Mouse (Mus musculus) heart, embryonic 11.5 days (tissue): ENCODE measurements around the gene Dhx37. TPM values are rescaled to one million over a fixed set of nuclear protein-coding genes. Genes with fewer than 3 reads are reported as not detected.

Experiments used
- ATAC-seq: fragments of 200-750 bp; cut with Nextera tagmentation; replicated peaks from 2 replicates; pipeline ENCODE4 v1.8.0; 2017; ENCODE audit warnings: moderate library complexity; ENCODE audit not compliant: insufficient number of reproducible peaks, low FRiP score, low TSS enrichment
- H3K27ac ChIP-seq: fragments of 300-500 bp; sonication (generic); 2 replicates; pipeline ENCODE4 v1.5.1; 2014; ENCODE audit warnings: mild to moderate bottlenecking, low read depth, low read length
- H3K27me3 ChIP-seq: fragments of 300-500 bp; sonication (generic); 2 replicates; pipeline ENCODE4 v1.6.1; 2014; ENCODE audit warnings: mild to moderate bottlenecking, low read length, mixed read lengths; ENCODE audit not compliant: control insufficient read depth, insufficient read depth
- H3K36me3 ChIP-seq: fragments of 300-500 bp; sonication (generic); 2 replicates; pipeline ENCODE4 v1.6.1; 2014; ENCODE audit warnings: mild to moderate bottlenecking, low read length, moderate library complexity, mixed read lengths; ENCODE audit not compliant: control insufficient read depth, insufficient read depth
- H3K4me1 ChIP-seq: fragments of 300-500 bp; sonication (generic); 2 replicates; pipeline ENCODE4 v1.6.1; 2014; ENCODE audit warnings: low read length; ENCODE audit not compliant: control insufficient read depth, insufficient read depth
- H3K4me2 ChIP-seq: fragments of 300-500 bp; sonication (generic); 2 replicates; pipeline ENCODE4 v1.6.1; 2014; ENCODE audit warnings: mild to moderate bottlenecking, moderate library complexity
- H3K4me3 ChIP-seq: fragments of 300-500 bp; sonication (generic); 2 replicates; pipeline ENCODE4 v1.5.1; 2014; ENCODE audit warnings: low read depth, low read length
- H3K9ac ChIP-seq: fragments of 300-500 bp; sonication (generic); 2 replicates; pipeline ENCODE4 v1.6.1; 2014; ENCODE audit warnings: mild to moderate bottlenecking, low read depth, low read length, moderate library complexity
- H3K9me3 ChIP-seq: fragments of 300-500 bp; sonication (generic); replicated peaks from 2 replicates; pipeline ENCODE4 v1.6.1; 2016; ENCODE audit warnings: low read length; ENCODE audit not compliant: control insufficient read depth
- WGBS: fragments of 180-500 bp; shearing (Covaris S2); extraction: QIAGEN DNeasy Blood & Tissue Kit; methylation state at CpG from one replicate; pipeline ENCODE4 v1.1.7; 2014; ENCODE audit not compliant: insufficient replicate concordance; 5-methylcytosine and 5-hydroxymethylcytosine counted together
- polyA plus RNA-seq: library from polyadenylated mRNA; unstranded; fragments of >200 nt; fragmentation: Nextera tagmentation; extraction: Ambion mirVana; gene quantifications from 2 replicates; pipeline ENCODE4 v1.2.1, GENCODE M21; 2014

Gene Dhx37
- polyA plus RNA-seq, 1 experiment from 2014 or later = 10.6 TPM

DNA sequence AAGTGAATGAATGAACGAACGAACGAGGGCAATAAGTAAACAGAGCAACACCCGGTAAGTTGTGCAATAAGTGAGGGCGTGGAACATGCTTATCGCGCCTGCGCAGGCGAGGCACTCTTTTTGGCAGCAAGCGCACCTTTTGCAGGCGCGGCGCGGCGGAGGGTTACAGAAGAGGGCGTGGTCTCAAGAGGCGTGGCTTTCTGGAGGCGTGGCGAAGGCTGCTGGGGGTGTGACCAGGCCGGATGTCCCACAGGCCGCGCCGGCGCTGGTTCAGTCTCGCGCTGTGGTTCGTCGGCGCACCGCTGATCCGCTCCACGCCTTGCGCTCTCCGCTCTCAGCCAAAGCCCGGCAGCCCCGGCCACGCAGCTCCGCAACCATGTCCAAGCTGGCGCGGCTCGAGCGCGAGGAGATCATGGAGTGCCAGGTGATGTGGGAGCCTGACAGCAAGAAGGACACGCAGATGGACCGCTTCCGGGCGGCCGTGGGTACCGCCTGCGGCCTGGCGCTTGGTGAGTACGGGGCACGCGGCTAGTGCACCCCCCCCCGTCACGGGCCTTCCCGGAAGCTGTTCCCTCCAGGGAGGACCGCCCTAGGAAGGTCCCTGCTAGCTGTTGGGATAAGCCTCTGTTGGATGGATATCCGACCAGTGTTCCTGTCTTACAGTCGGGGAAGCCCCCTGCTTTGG is 41.8 kb upstream of the Dhx37 start, which contains the start of gene Aacs:
Gene Aacs, plus strand, starts transcription at position 214 of the 685 bp plus-strand sequence.
- peak within 1 kb of the TSS; percentile 78 for H3K9ac ChIP-seq
- under 1% methylated on average over 57 of the region's 60 CpGs for WGBS
- H3K27me3 ChIP-seq = no peaks in the 10 kb centered on the region
- peak; percentile 92 for ATAC-seq
- H3K4me3 ChIP-seq = peak within 1 kb of the TSS; percentile 85
- H3K9me3 ChIP-seq = no peaks in the 10 kb centered on the region
- no peaks in the 10 kb centered on the region for H3K36me3 ChIP-seq
- H3K27ac ChIP-seq = peak within 1 kb of the TSS; percentile 38
- peaks cover 12% of the 10 kb centered on the region; the same call in 1 of the 2 replicates for H3K4me1 ChIP-seq
- H3K4me2 ChIP-seq = peak within 1 kb of the TSS; percentile 96

DNA sequence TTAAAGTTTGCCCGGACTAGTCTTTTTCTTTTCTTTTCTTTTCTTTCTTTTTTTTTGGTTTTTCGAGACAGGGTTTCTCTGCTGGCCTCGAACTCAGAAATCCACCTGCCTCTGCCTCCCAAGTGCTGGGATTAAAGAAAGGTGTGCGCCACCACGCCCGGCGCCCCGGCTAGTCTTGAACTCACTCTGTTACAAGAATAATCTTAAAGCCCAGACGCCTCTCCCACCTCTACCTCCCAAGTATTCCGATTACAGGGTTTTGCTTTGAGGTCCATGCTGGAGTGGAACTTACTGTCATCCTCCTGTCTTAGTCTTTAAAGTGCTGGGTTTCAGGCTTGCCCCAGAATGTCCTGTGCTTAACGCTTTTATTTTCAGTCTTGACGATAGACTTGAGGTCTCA is 41.1 kb upstream of the Dhx37 start:
- Histone ChIP-seq H3K36me3 (no peaks in the 10 kb centered on the region), H3K9ac (peak overlapping the region; percentile 78), H3K4me1 (peaks cover 12% of the 10 kb centered on the region; the same call in 1 of the 2 replicates), H3K4me3 (peak overlapping the region; percentile 85), H3K27me3 (no peaks in the 10 kb centered on the region), H3K4me2 (peak overlapping the region; percentile 96), H3K27ac (peak overlapping the region; percentile 23; the same call in 1 of the 2 replicates), H3K9me3 (no peaks in the 10 kb centered on the region)
- 53% methylated on average over 12 of the region's 12 CpGs for WGBS
- ATAC-seq = no peak

DNA sequence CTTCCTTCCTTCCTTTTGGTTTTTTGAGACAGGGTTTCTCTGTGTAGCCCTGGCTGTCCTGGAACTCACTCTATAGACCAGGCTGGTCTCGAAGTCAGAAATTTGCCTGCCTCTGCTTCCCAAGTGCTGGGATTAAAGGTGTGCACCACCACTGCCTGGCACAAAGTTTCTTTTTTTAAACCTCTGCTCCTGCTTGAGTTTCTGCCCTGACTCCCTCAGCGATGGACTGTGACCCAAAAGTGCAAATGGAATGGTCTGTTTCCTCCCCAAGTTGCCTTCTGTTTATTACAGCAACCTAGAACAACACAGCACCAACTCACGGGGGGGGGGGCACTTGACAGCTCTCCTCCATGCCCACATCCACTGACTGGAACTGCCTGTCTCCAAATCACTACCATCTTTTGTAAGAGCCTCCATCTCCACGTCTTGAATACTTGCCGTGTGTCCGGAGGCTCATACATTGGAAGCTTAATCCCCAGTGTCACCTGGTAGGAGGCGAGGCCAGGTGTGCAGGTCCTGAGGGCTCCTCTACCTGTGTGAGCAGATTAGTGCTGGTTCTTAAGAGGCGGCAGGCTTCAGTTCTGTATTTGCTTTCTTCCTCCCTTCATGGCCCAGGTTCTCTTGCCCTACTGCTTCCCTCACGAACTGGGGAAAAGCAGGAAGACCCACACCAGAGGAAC is 39.0 kb upstream of the Dhx37 start:
- no peak overlapping the region for H3K4me3 ChIP-seq
- H3K4me2 ChIP-seq = no peak overlapping the region
- peaks cover 12% of the 10 kb centered on the region; the same call in 1 of the 2 replicates for H3K4me1 ChIP-seq
- WGBS = 70% methylated on average over 9 of the region's 9 CpGs
- no peaks in the 10 kb centered on the region for H3K36me3 ChIP-seq
- H3K27ac ChIP-seq = no peak overlapping the region
- H3K9ac ChIP-seq = no peak overlapping the region
- H3K9me3 ChIP-seq = no peaks in the 10 kb centered on the region
- no peak for ATAC-seq
- no peaks in the 10 kb centered on the region for H3K27me3 ChIP-seq

DNA sequence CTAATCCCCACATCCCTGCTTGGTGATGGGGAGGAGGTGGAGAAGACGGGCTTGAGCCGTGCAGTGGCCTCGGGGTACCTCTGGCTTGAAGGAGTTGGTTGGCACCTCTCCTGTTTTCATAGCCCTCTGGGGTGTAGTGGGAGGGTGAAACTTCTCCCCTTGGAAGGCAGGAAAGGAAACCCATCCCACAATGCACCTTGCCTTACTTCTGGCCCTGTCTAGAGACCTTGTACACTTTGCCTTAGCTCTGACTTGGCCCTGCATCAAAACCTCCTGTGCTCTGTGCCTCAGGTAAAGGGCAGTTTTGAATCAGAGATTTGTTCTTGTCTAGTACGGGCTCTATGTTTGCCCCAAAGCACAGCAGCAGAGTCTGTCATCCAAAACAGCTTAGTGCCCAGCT is 36.8 kb upstream of the Dhx37 start:
- 79% methylated on average over 4 of the region's 4 CpGs for WGBS
- no peaks in the 10 kb centered on the region for H3K27me3 ChIP-seq
- no peak overlapping the region for H3K9ac ChIP-seq
- H3K36me3 ChIP-seq = no peaks in the 10 kb centered on the region
- no peak for ATAC-seq
- H3K4me2 ChIP-seq = no peak overlapping the region
- no peaks in the 10 kb centered on the region for H3K9me3 ChIP-seq
- no peak overlapping the region for H3K4me3 ChIP-seq
- H3K4me1 ChIP-seq = no peaks in the 10 kb centered on the region
- H3K27ac ChIP-seq = no peak overlapping the region

DNA sequence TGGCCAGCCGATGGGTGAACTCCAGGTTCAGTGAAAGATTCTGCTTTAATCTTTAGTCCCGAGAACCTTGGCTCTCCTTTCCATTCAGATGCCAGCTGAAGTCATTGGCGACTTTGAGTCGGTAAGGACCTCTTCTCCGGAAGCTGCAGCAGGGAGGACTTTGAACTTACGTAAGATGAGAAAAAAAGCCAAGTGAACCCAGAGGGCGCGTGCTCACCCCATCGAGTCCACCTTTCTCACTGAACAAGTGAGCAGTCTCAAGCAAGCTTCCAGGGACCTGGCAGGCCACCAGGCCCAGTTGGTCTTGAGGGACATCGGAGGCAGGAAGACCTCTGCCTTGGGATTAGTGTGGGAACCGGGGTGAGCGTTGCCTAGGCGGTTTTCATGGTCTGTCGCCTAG is 33.3 kb upstream of the Dhx37 start:
- H3K4me2 ChIP-seq = no peak overlapping the region
- 0 out of 2 replicates have a peak, but pooled peaks cover 2% of the 10 kb centered on the region for H3K4me1 ChIP-seq
- no peak overlapping the region for H3K9ac ChIP-seq
- WGBS = 84% methylated on average over 14 of the region's 14 CpGs
- no peak overlapping the region for H3K4me3 ChIP-seq
- no peaks in the 10 kb centered on the region for H3K27me3 ChIP-seq
- H3K36me3 ChIP-seq = no peaks in the 10 kb centered on the region
- H3K27ac ChIP-seq = no peak overlapping the region
- no peaks in the 10 kb centered on the region for H3K9me3 ChIP-seq
- ATAC-seq = no peak

DNA sequence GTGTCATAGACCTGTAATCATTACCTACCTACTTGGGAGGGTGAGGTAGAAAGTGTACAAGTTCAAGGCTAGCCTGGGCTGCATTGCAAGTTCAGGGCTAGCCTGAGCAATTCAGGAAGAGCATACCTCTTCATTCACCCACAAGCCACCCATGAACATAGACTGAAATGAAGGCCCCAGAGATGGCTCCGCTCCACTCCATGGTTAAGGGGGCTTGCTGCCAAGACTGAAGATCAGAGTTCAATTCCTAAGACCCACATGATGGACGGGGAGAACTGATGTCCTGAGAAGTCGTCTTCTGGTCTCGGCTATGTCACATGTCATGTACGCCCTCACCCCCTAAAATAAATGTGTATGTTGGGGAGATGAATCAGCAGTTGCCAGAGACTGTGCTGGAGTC is 32.6 kb upstream of the Dhx37 start:
- H3K27ac ChIP-seq = no peak overlapping the region
- no peaks in the 10 kb centered on the region for H3K9me3 ChIP-seq
- H3K27me3 ChIP-seq = no peaks in the 10 kb centered on the region
- peak overlapping the region; percentile 67; the same call in 1 of the 2 replicates for H3K4me2 ChIP-seq
- H3K9ac ChIP-seq = no peak overlapping the region
- H3K36me3 ChIP-seq = no peaks in the 10 kb centered on the region
- 0 out of 2 replicates have a peak, but pooled peaks cover 2% of the 10 kb centered on the region for H3K4me1 ChIP-seq
- ATAC-seq = no peak
- WGBS = 92% methylated on average over 5 of the region's 5 CpGs
- no peak overlapping the region for H3K4me3 ChIP-seq

DNA sequence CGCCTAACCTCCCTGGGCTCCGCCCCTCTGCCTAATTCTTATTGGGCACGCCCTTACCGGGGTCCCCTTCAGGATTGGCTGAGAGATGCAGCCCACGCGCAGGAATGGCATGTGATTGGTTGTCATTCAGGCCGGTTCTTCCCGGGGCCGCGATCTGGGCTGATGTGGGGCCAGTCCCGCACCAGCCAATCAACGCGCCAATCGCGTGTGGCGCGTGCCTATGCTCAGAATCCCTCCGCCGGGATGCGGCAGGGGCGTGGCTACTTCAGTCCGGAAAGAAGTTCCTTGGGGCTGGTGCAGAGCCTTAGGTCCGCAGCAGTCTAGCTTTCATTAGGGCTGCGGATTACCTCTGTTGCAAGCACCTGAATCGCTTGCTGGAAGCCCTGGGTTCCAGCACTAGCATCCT is 31.8 kb upstream of the Dhx37 start:
- Histone ChIP-seq H3K27me3 (no peaks in the 10 kb centered on the region), H3K9me3 (no peaks in the 10 kb centered on the region), H3K4me3 (peak overlapping the region; percentile 34), H3K27ac (no peak overlapping the region), H3K36me3 (no peaks in the 10 kb centered on the region), H3K9ac (peak overlapping the region; percentile 47; the same call in 1 of the 2 replicates), H3K4me1 (0 out of 2 replicates have a peak, but pooled peaks cover 2% of the 10 kb centered on the region), H3K4me2 (peak overlapping the region; percentile 67)
- under 1% methylated on average over 25 of the region's 25 CpGs for WGBS
- ATAC-seq = peak; percentile 99

DNA sequence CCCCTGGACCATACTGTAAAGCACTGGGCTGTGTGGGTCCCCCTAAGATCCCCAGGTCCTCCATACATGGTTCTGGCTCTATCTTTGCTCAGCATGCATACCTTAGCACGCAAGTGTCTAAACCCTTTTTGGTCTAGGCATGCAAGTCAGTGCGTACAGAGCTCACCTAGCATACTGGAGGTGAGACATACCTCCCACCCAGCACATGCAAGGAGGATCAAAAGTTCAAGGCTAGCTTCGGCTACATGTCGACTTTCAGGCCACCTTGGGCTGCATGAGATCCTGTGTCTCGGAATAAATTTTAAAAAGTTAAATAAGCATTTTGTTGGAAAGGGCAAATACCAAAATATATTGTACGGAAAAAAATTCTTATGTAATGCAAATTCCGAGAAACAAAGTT is 31.3 kb upstream of the Dhx37 start:
- H3K36me3 ChIP-seq = no peaks in the 10 kb centered on the region
- no peaks in the 10 kb centered on the region for H3K27me3 ChIP-seq
- ATAC-seq = no peak
- H3K9ac ChIP-seq = no peak overlapping the region
- H3K4me1 ChIP-seq = 0 out of 2 replicates have a peak, but pooled peaks cover 2% of the 10 kb centered on the region
- WGBS = 40% methylated on average over 7 of the region's 7 CpGs
- H3K27ac ChIP-seq = peak overlapping the region; percentile 7; the same call in 1 of the 2 replicates
- H3K4me2 ChIP-seq = peak overlapping the region; percentile 67
- H3K4me3 ChIP-seq = no peak overlapping the region
- no peaks in the 10 kb centered on the region for H3K9me3 ChIP-seq
